Mouse (Mus musculus): ENCODE data around the gene Disc1.
A peak's percentile ranks its signal among the peaks of the same experiment; 100 is the strongest.

The Disc1 gene

GRCm38 (mm10) chr8:125067596-125067960 is 13.6 kb downstream of the Disc1 start:
- DNase-seq: peak; percentile 60 to 68

- no peak for DNase-seq
These were observed 14.3 kb downstream of the Disc1 start for GRCm38 (mm10) chr8:125068146-125068905.

DNA sequence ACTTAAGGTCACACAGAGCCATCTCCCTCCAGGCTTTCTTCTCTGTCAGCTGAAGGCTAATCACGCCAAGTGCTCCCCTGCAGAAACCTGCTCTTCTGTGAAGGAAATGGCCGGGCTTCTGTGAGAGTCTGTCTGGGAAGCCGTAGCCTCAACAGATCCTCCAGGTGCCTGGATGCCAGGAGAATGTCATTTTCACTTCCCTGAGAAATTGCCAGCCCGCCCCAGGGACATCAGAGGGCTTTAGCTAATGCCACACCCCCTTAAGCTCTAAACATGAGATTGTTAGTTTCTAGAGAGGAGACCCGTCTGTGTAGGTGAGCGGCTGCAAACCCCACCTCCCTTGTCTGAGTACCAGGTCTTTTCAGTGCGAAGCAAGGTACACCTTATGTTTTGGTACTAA is 15.3 kb downstream of the Disc1 start:
- peak; percentile 54 to 66 for DNase-seq

GRCm38 (mm10) chr8:125069733-125070132 is 15.7 kb downstream of the Disc1 start:
- DNase-seq: peak in 1 of 2 experiments; percentile 28

DNA sequence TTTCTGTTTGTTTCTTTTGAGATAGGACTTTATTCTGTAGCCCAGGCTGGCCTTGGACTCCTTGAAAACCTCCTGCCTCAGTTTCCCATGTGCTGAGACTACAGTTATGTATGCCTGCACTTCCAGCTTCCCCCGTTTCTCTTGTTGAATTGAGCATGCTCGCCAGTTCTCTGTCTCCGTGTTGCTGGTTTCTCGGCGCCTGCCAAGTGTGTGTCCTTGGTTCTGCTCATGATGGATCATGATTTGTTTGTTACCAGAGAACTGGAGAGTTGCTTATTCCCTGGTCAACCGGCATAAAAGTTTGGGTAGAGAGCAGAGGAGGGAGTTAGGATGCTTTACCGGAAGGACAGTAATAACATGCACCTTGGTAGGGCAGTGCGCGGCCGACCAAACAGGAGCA is 20.1 kb downstream of the Disc1 start:
- DNase-seq: no peak

GRCm38 (mm10) chr8:125074581-125074980 is 20.6 kb downstream of the Disc1 start:
- no peak for DNase-seq

- no peak for DNase-seq
These were observed 21.4 kb downstream of the Disc1 start for GRCm38 (mm10) chr8:125075389-125075788.

DNA sequence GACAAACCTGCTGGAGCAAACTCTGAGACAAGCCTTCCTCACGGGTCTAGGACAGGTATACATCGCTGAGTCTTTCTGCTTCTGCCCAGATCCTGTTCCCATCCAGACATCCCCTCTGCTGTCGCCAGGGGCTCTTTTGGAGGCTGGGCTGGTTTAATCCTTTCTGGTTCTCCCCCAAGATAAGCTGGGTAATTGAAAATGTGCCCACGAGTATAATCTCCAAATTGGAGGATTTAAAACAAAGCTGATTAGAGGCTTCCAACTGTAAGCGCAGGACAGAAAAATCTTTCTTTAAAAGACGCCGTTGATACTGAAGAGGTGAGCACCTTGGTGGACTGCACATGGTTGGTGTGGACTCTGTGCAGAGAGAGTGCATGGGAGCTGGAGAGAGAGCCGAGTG is 23.3 kb downstream of the Disc1 start:
- DNase-seq: no peak

DNA sequence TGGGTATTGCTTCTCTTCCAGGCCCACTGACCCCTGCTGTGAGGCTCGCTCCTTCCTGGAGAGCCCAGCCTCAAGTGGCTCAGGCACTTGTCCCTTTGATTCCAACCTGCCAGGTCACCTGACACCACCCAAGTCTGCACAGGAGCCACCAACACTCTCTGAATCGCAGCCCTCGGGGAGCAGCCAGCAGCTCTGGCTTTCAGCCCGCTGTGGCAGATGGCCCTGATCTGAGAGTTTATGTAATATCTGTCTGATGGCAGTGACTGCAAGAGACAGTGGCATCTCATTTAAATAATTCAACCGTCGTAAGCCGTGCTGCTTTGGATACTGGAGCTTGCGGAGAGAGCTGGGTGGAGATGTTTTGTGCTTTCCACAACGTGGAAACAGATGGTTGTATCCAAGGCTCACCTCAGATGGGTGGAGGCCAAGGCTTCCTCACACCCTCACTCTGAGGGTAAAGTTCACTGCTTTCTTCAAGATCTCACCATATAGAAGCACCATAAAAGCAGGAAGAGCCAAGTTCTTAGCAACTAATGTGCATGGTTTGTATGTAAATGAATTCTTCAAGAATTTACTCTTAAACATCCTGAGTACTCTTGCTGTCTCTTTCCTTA is 24.9 kb downstream of the Disc1 start:
- peak; percentile 96 to 97 for DNase-seq

GRCm38 (mm10) chr8:125080388-125081344 is 26.7 kb downstream of the Disc1 start:
- peak; percentile 51 to 52 for DNase-seq

GRCm38 (mm10) chr8:125083746-125084145 is 29.8 kb downstream of the Disc1 start:
- DNase-seq: peak; percentile 87 to 89

DNA sequence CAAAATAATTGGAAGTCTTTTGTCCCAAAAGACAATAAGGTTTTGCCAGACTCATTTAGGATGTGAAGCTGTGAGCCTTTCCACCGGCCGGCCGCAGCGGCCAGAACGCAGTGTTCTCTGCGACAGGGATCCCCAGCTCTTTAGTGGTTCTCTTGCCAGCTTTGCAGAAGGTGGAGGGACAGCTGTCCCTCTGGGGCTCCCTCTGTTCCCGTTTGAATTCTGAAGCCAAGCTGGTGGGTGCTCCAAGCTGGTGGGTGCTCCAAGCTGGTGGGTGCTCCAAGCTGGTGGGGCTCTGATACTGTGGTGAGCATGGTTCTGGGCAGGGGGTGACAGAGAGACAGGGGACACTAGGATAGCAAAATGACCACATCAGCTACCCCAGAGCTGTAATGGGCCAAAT is 30.5 kb downstream of the Disc1 start:
- DNase-seq: no peak

- peak; percentile 74 to 78 for DNase-seq
These were observed 37.1 kb downstream of the Disc1 start for GRCm38 (mm10) chr8:125090889-125091740.

- DNase-seq: no peak
These were observed 43.1 kb downstream of the Disc1 start for GRCm38 (mm10) chr8:125097140-125097539.

DNA sequence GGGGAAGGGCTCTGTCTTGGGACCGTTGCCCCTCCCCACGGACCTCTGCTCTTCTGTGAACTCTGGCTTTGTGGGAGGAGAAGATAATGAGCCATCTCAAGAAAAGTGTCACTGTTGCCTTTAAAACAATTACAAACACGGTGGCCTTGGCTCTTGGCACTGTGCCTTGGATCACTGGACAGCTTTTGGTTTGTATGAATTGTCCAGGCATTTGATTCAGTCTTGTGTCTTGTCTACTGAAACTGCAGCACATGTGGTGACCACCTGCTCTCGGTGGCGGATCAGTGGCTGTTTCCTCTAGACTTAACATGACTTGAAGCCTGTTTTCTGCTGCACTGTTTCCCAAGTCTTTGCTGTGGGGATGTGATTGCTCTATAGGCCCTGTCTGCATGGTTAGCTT is 44.1 kb downstream of the Disc1 start:
- DNase-seq: peak; percentile 49 to 59

DNA sequence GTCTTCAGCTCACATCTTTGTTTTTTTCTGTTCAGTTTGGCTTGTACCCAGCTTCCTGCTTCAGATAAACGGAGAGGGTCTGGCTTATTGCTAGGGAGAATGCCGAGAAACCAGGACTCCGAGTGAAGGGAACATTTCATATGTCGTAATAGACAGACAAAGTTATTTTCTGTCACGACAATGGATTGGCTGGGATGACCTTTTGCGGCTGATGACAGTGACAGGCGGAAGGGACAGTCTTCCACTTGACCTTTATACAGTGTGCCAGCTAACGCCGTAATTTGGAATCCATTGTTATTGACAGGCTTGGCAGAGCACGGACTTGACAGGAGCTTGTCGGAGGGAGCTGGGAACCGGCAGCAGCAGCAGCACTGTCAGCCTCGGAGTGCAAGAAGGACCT is 48.3 kb downstream of the Disc1 start:
- DNase-seq: peak in 1 of 2 experiments; percentile 24

DNA sequence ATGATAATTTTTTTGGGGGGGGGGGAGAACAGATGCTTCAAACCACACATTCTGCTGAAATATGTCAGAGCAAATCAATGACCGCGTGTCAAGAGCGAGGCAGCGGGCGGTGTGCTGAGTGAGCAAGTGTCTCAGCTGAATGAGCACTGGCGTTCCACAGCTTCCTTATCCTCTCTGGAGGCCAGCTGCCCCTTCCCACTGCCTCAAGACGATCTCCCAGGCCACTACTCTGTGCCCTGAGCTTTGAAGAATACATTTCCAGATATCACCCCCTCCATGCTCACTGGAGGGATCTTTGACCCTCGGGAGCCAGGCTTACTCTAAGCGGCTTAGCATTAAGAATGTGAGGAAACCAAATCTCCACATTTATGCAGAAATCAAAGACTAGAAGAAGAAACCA is 59.2 kb downstream of the Disc1 start:
- no peak for DNase-seq

GRCm38 (mm10) chr8:125113831-125114230 is 59.8 kb downstream of the Disc1 start:
- DNase-seq: no peak

DNA sequence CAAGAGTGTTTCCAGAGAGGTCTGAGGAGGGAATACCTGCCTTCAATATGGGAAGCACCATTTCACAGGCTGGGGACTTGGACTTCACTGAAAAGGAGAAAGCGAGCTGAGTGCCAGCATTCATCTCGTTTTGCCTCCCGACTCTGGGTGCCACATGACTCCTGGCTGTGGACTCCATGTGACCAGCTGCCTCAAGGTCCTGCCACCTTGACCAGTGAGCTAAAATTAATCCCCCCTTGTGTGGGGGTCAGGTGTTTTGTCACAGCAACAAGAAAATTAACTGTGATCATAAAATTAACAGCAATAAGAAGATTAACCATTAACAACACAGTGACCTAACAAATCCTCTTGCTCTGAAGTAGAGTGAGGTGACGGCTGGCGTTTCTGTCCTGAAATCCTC is 61.3 kb downstream of the Disc1 start:
- DNase-seq: no peak

DNA sequence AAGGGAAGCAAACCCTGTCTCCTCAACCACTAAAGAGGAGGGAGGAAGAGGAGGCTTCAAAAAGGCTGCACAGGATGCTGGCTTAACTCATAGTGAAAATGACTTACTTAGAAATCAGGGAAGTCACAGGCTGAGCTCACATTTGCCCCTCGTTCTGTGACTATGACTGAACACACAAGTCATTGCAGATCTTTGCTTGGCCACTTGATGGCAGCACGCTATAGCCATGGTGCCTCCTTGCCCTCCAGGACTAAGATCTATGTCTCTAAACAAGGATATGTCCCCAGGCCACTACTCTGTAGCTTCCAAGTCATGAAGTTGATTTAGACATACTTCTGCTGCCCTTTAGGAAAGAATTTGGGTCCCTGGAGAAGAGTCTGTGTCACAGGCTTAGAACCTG is 62.6 kb downstream of the Disc1 start:
- peak; percentile 78 to 81 for DNase-seq

DNA sequence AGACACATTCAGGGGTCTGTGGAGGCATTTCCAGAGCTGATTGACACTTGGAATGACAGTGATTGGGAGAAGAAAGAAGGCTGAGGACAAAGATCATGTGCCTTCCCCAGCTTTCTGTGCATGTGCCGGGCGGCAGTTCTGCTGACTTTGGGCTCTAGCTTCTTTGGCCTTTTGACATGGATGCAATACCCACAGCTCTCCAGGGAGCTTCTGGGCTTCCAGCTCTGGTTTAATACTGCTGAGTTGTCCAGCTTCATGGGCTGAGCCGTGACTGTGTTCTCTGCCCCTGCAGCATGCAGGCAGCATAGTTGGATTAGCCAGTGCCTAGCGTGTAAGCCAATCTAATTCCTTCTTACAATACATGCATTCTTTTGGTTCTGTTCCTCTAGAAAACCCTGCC is 72.5 kb downstream of the Disc1 start:
- no peak for DNase-seq

GRCm38 (mm10) chr8:125127621-125128020 is 73.6 kb downstream of the Disc1 start:
- DNase-seq: no peak
